ENCODE assay signal across 30 mouse cellular contexts in the genomic region with DNA sequence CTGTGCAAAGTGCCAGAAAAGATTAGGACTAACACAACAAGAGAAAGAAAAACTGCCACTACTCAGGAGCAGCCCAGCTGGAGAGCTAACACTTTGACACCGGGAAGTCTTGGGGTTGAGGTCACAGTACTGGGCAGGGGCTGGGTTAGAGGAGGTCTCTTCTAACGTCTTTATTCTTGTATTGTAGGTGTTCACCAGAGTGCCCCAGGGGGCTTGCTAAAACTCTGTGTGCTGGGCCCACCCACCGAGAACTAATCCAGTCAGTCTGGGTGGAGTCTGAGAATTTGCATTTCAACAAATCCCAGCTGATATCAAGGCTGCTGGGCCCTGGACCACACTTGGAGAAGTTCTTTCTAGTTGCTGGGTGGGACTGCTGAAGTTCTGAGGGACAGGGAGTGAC. TPM values are rescaled to one million over a fixed set of nuclear protein-coding genes. Genes with fewer than 3 reads are reported as not detected.
DNase-seq lines count a peak whose midpoint lies in the region; ATAC-seq and TF ChIP-seq lines count a peak whose summit lies in the region.
"Had no signal": no experiment of that assay in that cellular context is flagged by ENCODE, and none has a peak within 500 bp of the region (broad histone marks: within the 10 kb centered on the region; RNA-seq: fewer than 3 reads in every experiment).

No protein-coding gene starts in this region.

- DNase-seq in limb, embryonic 10.5 days (ENCODE audit: low spot score), result no peak
- peak; percentile 52 for DNase-seq in WW6 (ENCODE audit: low read depth, low spot score)
- DNase-seq: adrenal gland, postnatal 10 days; cerebellum, adult 8-10 months; cerebellum, postnatal 36 days; gastrocnemius, postnatal 14 days; heart, adult 11 months; kidney, adult 9 months; kidney, postnatal 36 days; layer of hippocampus, postnatal 36 days; lung, embryonic 14.5 days; right cerebral cortex, postnatal 25 days; spleen, adult 18-20 months; thymus, postnatal 14 days had no signal

- no peak overlapping the region for H3K27ac ChIP-seq in limb, embryonic 12.5 days
- no peak overlapping the region for H3K27ac ChIP-seq in limb, embryonic 10.5 days
- H3K27ac ChIP-seq in ES-Bruce4 (ENCODE audit: insufficient read depth, low read length), result peak overlapping the region; percentile 62
- H3K27ac ChIP-seq in limb, embryonic 13.5 days, result no peak overlapping the region
- H3K27ac ChIP-seq: embryonic facial prominence, embryonic 12.5 days; hindbrain, embryonic 10.5 days; liver, embryonic 14.5 days; neural tube, embryonic 12.5 days had no signal

- TF ChIP-seq POLR2A in ES-Bruce4 (IDR thresholded peaks at IDR 0.05; ENCODE audit: insufficient read depth, low read length), result no peak

- H3K4me3 ChIP-seq in limb, embryonic 12.5 days (replicated peaks), result no peak overlapping the region
- no peak overlapping the region for H3K4me3 ChIP-seq in limb, embryonic 10.5 days
- H3K4me3 ChIP-seq in ES-Bruce4 (ENCODE audit: low read depth, low read length), result no peak overlapping the region
- H3K4me3 ChIP-seq in limb, embryonic 13.5 days, result no peak overlapping the region
- H3K4me3 ChIP-seq: embryonic facial prominence, embryonic 12.5 days; erythroblast, embryonic 14.5 days; hindbrain, embryonic 10.5 days; neural tube, embryonic 12.5 days had no signal

- TF ChIP-seq CTCF in ES-Bruce4 (IDR thresholded peaks at IDR 0.05; ENCODE audit: low read depth, low read length), result no peak

- no peak overlapping the region for H3K9ac ChIP-seq in limb, embryonic 12.5 days (replicated peaks)
- no peak overlapping the region for H3K9ac ChIP-seq in ES-Bruce4 (ENCODE audit: low read depth, poor library complexity, severe bottlenecking)
- H3K9ac ChIP-seq in limb, embryonic 13.5 days, result no peak overlapping the region
- H3K9ac ChIP-seq: embryonic facial prominence, embryonic 12.5 days; liver, embryonic 14.5 days; lung, embryonic 14.5 days; neural tube, embryonic 12.5 days had no signal

- no peaks in the 10 kb centered on the region for H3K27me3 ChIP-seq in limb, embryonic 12.5 days
- no peaks in the 10 kb centered on the region for H3K27me3 ChIP-seq in limb, embryonic 10.5 days (ENCODE audit: low read depth, poor library complexity, severe bottlenecking)
- no peaks in the 10 kb centered on the region for H3K27me3 ChIP-seq in ES-Bruce4 (ENCODE audit: control insufficient read depth, insufficient read depth, low read length, poor library complexity, severe bottlenecking)
- no peaks in the 10 kb centered on the region for H3K27me3 ChIP-seq in limb, embryonic 13.5 days
- H3K27me3 ChIP-seq: CH12.LX; embryonic facial prominence, embryonic 12.5 days; neural tube, embryonic 12.5 days had no signal

- H3K36me3 ChIP-seq in limb, embryonic 12.5 days, result no peaks in the 10 kb centered on the region
- H3K36me3 ChIP-seq in limb, embryonic 10.5 days, result no peaks in the 10 kb centered on the region
- no peaks in the 10 kb centered on the region for H3K36me3 ChIP-seq in ES-Bruce4 (ENCODE audit: control insufficient read depth, insufficient read depth, low read length, poor library complexity, severe bottlenecking)
- no peaks in the 10 kb centered on the region for H3K36me3 ChIP-seq in limb, embryonic 13.5 days
- H3K36me3 ChIP-seq: embryonic facial prominence, embryonic 12.5 days; hindbrain, embryonic 10.5 days; neural tube, embryonic 12.5 days had no signal

- peaks cover 5% of the 10 kb centered on the region; the same call in 1 of the 2 replicates for H3K9me3 ChIP-seq in limb, embryonic 12.5 days
- no peaks in the 10 kb centered on the region for H3K9me3 ChIP-seq in limb, embryonic 10.5 days (replicated peaks)
- peaks cover 11% of the 10 kb centered on the region for H3K9me3 ChIP-seq in ES-Bruce4 (replicated peaks; ENCODE audit: control insufficient read depth, insufficient read depth, low read length, poor library complexity, severe bottlenecking)
- 0 out of 2 replicates have a peak, but pooled peaks cover 2% of the 10 kb centered on the region for H3K9me3 ChIP-seq in limb, embryonic 13.5 days
- H3K9me3 ChIP-seq: embryonic facial prominence, embryonic 12.5 days; hindbrain, embryonic 10.5 days; neural tube, embryonic 12.5 days had no signal

- H3K4me2 ChIP-seq in limb, embryonic 12.5 days, result no peak overlapping the region
- H3K4me2 ChIP-seq in limb, embryonic 13.5 days (replicated peaks), result no peak overlapping the region
- H3K4me2 ChIP-seq: embryonic facial prominence, embryonic 12.5 days; heart, embryonic 11.5 days; lung, embryonic 14.5 days; neural tube, embryonic 12.5 days had no signal

- no peaks in the 10 kb centered on the region for H3K4me1 ChIP-seq in limb, embryonic 12.5 days (replicated peaks)
- peaks cover 16% of the 10 kb centered on the region for H3K4me1 ChIP-seq in limb, embryonic 10.5 days
- peaks cover 7% of the 10 kb centered on the region for H3K4me1 ChIP-seq in ES-Bruce4 (ENCODE audit: control insufficient read depth, insufficient read depth, low read length)
- no peaks in the 10 kb centered on the region for H3K4me1 ChIP-seq in limb, embryonic 13.5 days
- H3K4me1 ChIP-seq: neural tube, embryonic 12.5 days had no signal

- peak; percentile 42; the same call in 1 of the 2 replicates for ATAC-seq in limb, embryonic 12.5 days (ENCODE audit: insufficient number of reproducible peaks, insufficient read depth, low FRiP score, low TSS enrichment, low read depth)
- 0 out of 2 replicates have a peak, but pooled peaks have one; percentile 54 for ATAC-seq in limb, embryonic 13.5 days (ENCODE audit: low FRiP score, low read depth)
- ATAC-seq in monocyte, adult 5-6 weeks (replicated peaks; ENCODE audit: insufficient number of reproducible peaks, low FRiP score, low TSS enrichment, poor library complexity, severe bottlenecking), result no peak
- no peak for ATAC-seq in CD4-positive, CD25-positive, alpha-beta regulatory T cell, adult 4 months
- ATAC-seq: forebrain, embryonic 16.5 days; hindbrain, embryonic 16.5 days; intestine, embryonic 16.5 days had no signal

- 18% methylated on average over 3 of the region's 3 CpGs for WGBS in limb, embryonic 12.5 days
- WGBS in limb, embryonic 10.5 days, result 16% methylated on average over 3 of the region's 3 CpGs
- 17% methylated on average over 3 of the region's 3 CpGs for WGBS in limb, embryonic 13.5 days

- TF ChIP-seq EP300 in ES-Bruce4 (IDR thresholded peaks at IDR 0.05; ENCODE audit: insufficient read depth, low read depth, low read length), result peak; percentile 89

RNA-seq across cellular contexts. Expression of a gene that starts 11.4 kb away (rescaled TPM):
- 9.2 and 14.4 TPM in 2 replicates for polyA plus RNA-seq in limb, embryonic 12.5 days (2016; fragmentation: Nextera tagmentation; extraction: Ambion mirVana)
- polyA plus RNA-seq in limb, embryonic 10.5 days (2016; fragmentation: Nextera tagmentation; extraction: Ambion mirVana), result 0.95 and 5.5 TPM in 2 replicates
- polyA plus RNA-seq in ES-Bruce4 (2011; ENCODE audit: insufficient read depth, insufficient read length, low read depth, missing spikeins), result not detected in 2 replicates
- polyA plus RNA-seq in limb, embryonic 13.5 days (2015; fragmentation: Nextera tagmentation; extraction: Ambion mirVana), result 4.9 and 6.1 TPM in 2 replicates
- total RNA-seq in monocyte, adult 5-6 weeks (2017), result not detected in 3 replicates
- not detected for polyA plus RNA-seq in CD4-positive, CD25-positive, alpha-beta regulatory T cell, adult 4 months (2017; shearing (Covaris generic))
- total RNA-seq: megakaryocyte, adult 5-6 weeks had no signal

RNA-seq across cellular contexts. Expression of a gene that starts 40.2 kb away (rescaled TPM):
- 95.8 and 102 TPM in 2 replicates for polyA plus RNA-seq in limb, embryonic 12.5 days (2016; fragmentation: Nextera tagmentation; extraction: Ambion mirVana)
- 70.5 and 97.8 TPM in 2 replicates for polyA plus RNA-seq in limb, embryonic 10.5 days (2016; fragmentation: Nextera tagmentation; extraction: Ambion mirVana)
- polyA plus RNA-seq in ES-Bruce4 (2011; ENCODE audit: insufficient read depth, insufficient read length, low read depth, missing spikeins), result 10.5 and 14.2 TPM in 2 replicates
- 94.2 and 104 TPM in 2 replicates for polyA plus RNA-seq in limb, embryonic 13.5 days (2015; fragmentation: Nextera tagmentation; extraction: Ambion mirVana)
- 1.7 to 5.0 TPM (median 2.9 TPM) in 3 replicates for total RNA-seq in monocyte, adult 5-6 weeks (2017)
- 10 to 100 TPM; 63.5 to 64.4 TPM for polyA plus RNA-seq in CD4-positive, CD25-positive, alpha-beta regulatory T cell, adult 4 months (2017; shearing (Covaris generic))

Comparison
In these comparisons a context has a peak if more than half of its experiments do, and no peak if none do; other contexts are left out.
1. ATAC-seq: peak in limb, embryonic 12.5 days (single experiment) and limb, embryonic 13.5 days (single experiment); none in monocyte, adult 5-6 weeks (single experiment) and CD4-positive, CD25-positive, alpha-beta regulatory T cell, adult 4 months (single experiment).